Mouse (Mus musculus) thymus, adult 2 months (tissue): ENCODE data around the gene Pdhb.

ENCODE experiments used
- CTCF ChIP-seq: fragments of 200-500 bp; IDR thresholded peaks from 2 replicates; pipeline ENCODE4 v1.5.1; 2012; ENCODE audit warnings: mild to moderate bottlenecking, control low read depth, low read length, moderate library complexity, borderline replicate concordance; ENCODE audit not compliant: control insufficient read depth, poor library complexity, insufficient read depth; ENCODE audit errors: extremely low read depth
- POLR2A ChIP-seq: fragments of 200-500 bp; IDR thresholded peaks from 2 replicates; pipeline ENCODE4 v1.6.1; 2012; ENCODE audit warnings: mild to moderate bottlenecking, low read length, control low read depth, moderate library complexity; ENCODE audit not compliant: control insufficient read depth, poor library complexity, insufficient read depth; ENCODE audit errors: extremely low read depth

- TF ChIP-seq POLR2A, result no peak
- no peak for TF ChIP-seq CTCF
These were observed 46.0 kb upstream of the Pdhb start for GRCm38 (mm10) chr14:8218730-8219380.
